Mouse (Mus musculus) heart, postnatal 0 days (tissue): ENCODE measurements at regions not wholly inside any gene's neighbourhood (a gene's known extent, or its start where the extent isn't known, plus 50 kb on each side); places are given as distances from the start of the nearest gene placed in this dataset.

ENCODE experiments used
- CTCF ChIP-seq: IDR thresholded peaks from 2 replicates; pipeline ENCODE4 v1.5.1; 2016; ENCODE audit warnings: antibody characterized with exemption, control low read depth, low read depth
- EP300 ChIP-seq: IDR thresholded peaks from 2 replicates; pipeline ENCODE4 v1.6.1; 2016; ENCODE audit warnings: antibody characterized with exemption, low read depth

GRCm38 (mm10) chr8:92275755-92276154, 81.7 kb upstream of the Irx5 start:
- TF ChIP-seq EP300 (no peak), CTCF (no peak)
